Mouse (Mus musculus) 416B (cell line): ENCODE results near the gene Slc10a6.

Experiments
- DNase-seq: peaks from one replicate; pipeline ENCODE4 v3.0.0; 2011; ENCODE audit warnings: low read depth

Slc10a6 gene

GRCm38 (mm10) chr5:103617191-103617590 lies 12.0 kb downstream of the Slc10a6 start:
- DNase-seq: no peak

- no peak for DNase-seq
Measured at GRCm38 (mm10) chr5:103614356-103614755, 14.8 kb downstream of the Slc10a6 start.

- DNase-seq: no peak
Measured at GRCm38 (mm10) chr5:103612316-103612715, 16.9 kb downstream of the Slc10a6 start.

GRCm38 (mm10) chr5:103610856-103611472 lies 18.2 kb downstream of the Slc10a6 start:
- DNase-seq: no peak

- DNase-seq: no peak
Measured at GRCm38 (mm10) chr5:103610148-103610547, 19.1 kb downstream of the Slc10a6 start.

GRCm38 (mm10) chr5:103605707-103606106 lies 23.5 kb downstream of the Slc10a6 start:
- DNase-seq: no peak

- no peak for DNase-seq
Measured at GRCm38 (mm10) chr5:103603115-103603893, 25.9 kb downstream of the Slc10a6 start.

- no peak for DNase-seq
Measured at GRCm38 (mm10) chr5:103598881-103599280, 30.3 kb downstream of the Slc10a6 start.

GRCm38 (mm10) chr5:103598264-103598663 lies 30.9 kb downstream of the Slc10a6 start:
- DNase-seq: no peak

GRCm38 (mm10) chr5:103597604-103598003 lies 31.6 kb downstream of the Slc10a6 start:
- no peak for DNase-seq

- no peak for DNase-seq
Measured at GRCm38 (mm10) chr5:103596467-103597146, 32.6 kb downstream of the Slc10a6 start.

GRCm38 (mm10) chr5:103595394-103596226 lies 33.6 kb downstream of the Slc10a6 start:
- DNase-seq: peak; percentile 5

GRCm38 (mm10) chr5:103593575-103593974 lies 35.6 kb downstream of the Slc10a6 start:
- peak; percentile 5 for DNase-seq

GRCm38 (mm10) chr5:103592706-103593105 lies 36.5 kb downstream of the Slc10a6 start:
- DNase-seq: peak; percentile 8

- no peak for DNase-seq
Measured at GRCm38 (mm10) chr5:103591846-103592245, 37.4 kb downstream of the Slc10a6 start.

GRCm38 (mm10) chr5:103587219-103587618 lies 42.0 kb downstream of the Slc10a6 start:
- DNase-seq: peak; percentile 5

- peak; percentile 4 for DNase-seq
Measured at GRCm38 (mm10) chr5:103579680-103580420, 49.4 kb downstream of the Slc10a6 start.

- DNase-seq: no peak
Measured at GRCm38 (mm10) chr5:103569446-103569845, 59.8 kb downstream of the Slc10a6 start.

- DNase-seq: no peak
Measured at GRCm38 (mm10) chr5:103568034-103568433, 61.2 kb downstream of the Slc10a6 start.

GRCm38 (mm10) chr5:103560546-103560945 lies 68.7 kb downstream of the Slc10a6 start:
- DNase-seq: no peak
